Mouse (Mus musculus) stomach, postnatal 0 days (tissue): ENCODE data around the gene Gm10203. TPM values are rescaled to one million over a fixed set of nuclear protein-coding genes. Genes with fewer than 3 reads are reported as not detected.

Experiments
- ATAC-seq: fragments of 200-750 bp; cut with Nextera tagmentation; 2 replicates; pipeline ENCODE4 v1.8.0; 2017; ENCODE audit not compliant: low FRiP score, low TSS enrichment
- DNase-seq: peaks from one replicate; pipeline ENCODE4 v3.0.0-alpha.2; 2016; ENCODE audit warnings: low spot score
- H3K27ac ChIP-seq: fragments of 300-500 bp; sonication (generic); replicated peaks from 2 replicates; pipeline ENCODE4 v1.5.1; 2014; ENCODE audit warnings: mild to moderate bottlenecking, control low read depth
- H3K27me3 ChIP-seq: fragments of 300-500 bp; sonication (generic); 2 replicates; pipeline ENCODE4 v1.6.1; 2014; ENCODE audit warnings: low read length; ENCODE audit not compliant: control insufficient read depth, insufficient read depth
- H3K36me3 ChIP-seq: fragments of 300-500 bp; sonication (generic); 2 replicates; pipeline ENCODE4 v1.6.1; 2014; ENCODE audit warnings: low read length, mixed read lengths; ENCODE audit not compliant: control insufficient read depth, insufficient read depth
- H3K4me1 ChIP-seq: fragments of 300-500 bp; sonication (generic); replicated peaks from 2 replicates; pipeline ENCODE4 v1.6.1; 2014; ENCODE audit warnings: antibody characterized with exemption; ENCODE audit not compliant: control insufficient read depth, insufficient read depth
- H3K4me2 ChIP-seq: fragments of 300-500 bp; sonication (generic); replicated peaks from 2 replicates; pipeline ENCODE4 v1.6.1; 2014; ENCODE audit warnings: low read depth, mild to moderate bottlenecking, control low read depth, moderate library complexity
- H3K4me3 ChIP-seq: fragments of 300-500 bp; sonication (generic); 2 replicates; pipeline ENCODE4 v1.5.1; 2014; ENCODE audit warnings: low read depth, low read length, control low read depth
- H3K9ac ChIP-seq: fragments of 300-500 bp; sonication (generic); 2 replicates; pipeline ENCODE4 v1.6.1; 2014; ENCODE audit warnings: mild to moderate bottlenecking, low read length, control low read depth, mixed read lengths
- H3K9me3 ChIP-seq: fragments of 300-500 bp; sonication (generic); 2 replicates; pipeline ENCODE4 v1.6.1; 2016; ENCODE audit warnings: low read length; ENCODE audit not compliant: control insufficient read depth
- CTCF ChIP-seq: IDR thresholded peaks from 2 replicates; pipeline ENCODE4 v1.5.1; 2016; ENCODE audit warnings: antibody characterized with exemption, low read depth, mild to moderate bottlenecking, moderate library complexity
- EP300 ChIP-seq: optimal IDR thresholded peaks from 2 replicates; pipeline ENCODE3; 2016; ENCODE audit warnings: antibody characterized with exemption
- WGBS: fragments of 180-500 bp; shearing (Covaris S2); extraction: QIAGEN DNeasy Blood & Tissue Kit; methylation state at CpG from one replicate; pipeline ENCODE4 v1.1.7; 2014; 5-methylcytosine and 5-hydroxymethylcytosine counted together
- polyA plus RNA-seq: library from polyadenylated mRNA; unstranded; fragments of >200 nt; fragmentation: Nextera tagmentation; extraction: Ambion mirVana; gene quantifications from 2 replicates; pipeline ENCODE4 v1.2.1, GENCODE M21; 2015

Gm10203 gene
- polyA plus RNA-seq, 1 experiment from 2014 or later = not detected

GRCm38 (mm10) chr6:149097276-149097675 is 32.7 kb upstream of the Gm10203 start:
- H3K9ac ChIP-seq = no peak overlapping the region
- TF ChIP-seq CTCF = no peak
- no peak for TF ChIP-seq EP300
- H3K4me1 ChIP-seq = no peaks in the 10 kb centered on the region
- H3K27ac ChIP-seq = no peak overlapping the region
- 97% methylated on average over 1 of the region's 1 CpGs for WGBS
- H3K4me3 ChIP-seq = no peak overlapping the region
- H3K27me3 ChIP-seq = no peaks in the 10 kb centered on the region
- ATAC-seq (no peak), DNase-seq (no peak)
- no peaks in the 10 kb centered on the region for H3K36me3 ChIP-seq
- H3K4me2 ChIP-seq = no peak overlapping the region
- no peaks in the 10 kb centered on the region for H3K9me3 ChIP-seq

GRCm38 (mm10) chr6:149098993-149099392 is 31.0 kb upstream of the Gm10203 start:
- H3K27me3 ChIP-seq = no peaks in the 10 kb centered on the region
- DNase-seq (no peak), ATAC-seq (no peak)
- H3K9me3 ChIP-seq = no peaks in the 10 kb centered on the region
- no peak overlapping the region for H3K9ac ChIP-seq
- no peaks in the 10 kb centered on the region for H3K36me3 ChIP-seq
- H3K27ac ChIP-seq = no peak overlapping the region
- no peaks in the 10 kb centered on the region for H3K4me1 ChIP-seq
- H3K4me3 ChIP-seq = no peak overlapping the region
- no peak overlapping the region for H3K4me2 ChIP-seq
- no peak for TF ChIP-seq EP300
- TF ChIP-seq CTCF = no peak

GRCm38 (mm10) chr6:149100174-149101075 is 29.5 kb upstream of the Gm10203 start:
- Histone ChIP-seq H3K4me1 (no peaks in the 10 kb centered on the region), H3K9ac (peak overlapping the region; percentile 93), H3K27ac (peak overlapping the region; percentile 86), H3K27me3 (no peaks in the 10 kb centered on the region), H3K36me3 (no peaks in the 10 kb centered on the region), H3K4me3 (peak overlapping the region; percentile 77), H3K9me3 (no peaks in the 10 kb centered on the region), H3K4me2 (peak overlapping the region; percentile 89)
- TF ChIP-seq CTCF (no peak; the same call in 1 of the 2 replicates), EP300 (no peak)
- 2% methylated on average over 51 of the region's 52 CpGs for WGBS
- DNase-seq (peak; percentile 54), ATAC-seq (peak; percentile 62)

- Histone ChIP-seq H3K4me1 (no peaks in the 10 kb centered on the region), H3K4me3 (peak within 1 kb of the TSS; percentile 77), H3K27me3 (no peaks in the 10 kb centered on the region), H3K27ac (peak within 1 kb of the TSS; percentile 86), H3K4me2 (peak within 1 kb of the TSS; percentile 89), H3K36me3 (no peaks in the 10 kb centered on the region), H3K9me3 (no peaks in the 10 kb centered on the region), H3K9ac (peak within 1 kb of the TSS; percentile 93)
- peak; percentile 93 for ATAC-seq
- under 1% methylated on average over 115 of the region's 124 CpGs for WGBS
- TF ChIP-seq CTCF (no peak), EP300 (no peak)
- peak; percentile 82 for DNase-seq
Observed at GRCm38 (mm10) chr6:149101076-149101942, 28.7 kb upstream of the Gm10203 start, which contains the start of gene Dennd5b. Gene Dennd5b, minus strand, starts transcription at chr6:149101680.

GRCm38 (mm10) chr6:149101943-149102243 is 28.1 kb upstream of the Gm10203 start:
- ATAC-seq (no peak), DNase-seq (no peak)
- TF ChIP-seq EP300 = no peak
- no peak for TF ChIP-seq CTCF
- Histone ChIP-seq H3K27me3 (no peaks in the 10 kb centered on the region), H3K4me2 (peak overlapping the region; percentile 89), H3K4me3 (peak overlapping the region; percentile 77), H3K9ac (peak overlapping the region; percentile 93), H3K36me3 (no peaks in the 10 kb centered on the region), H3K4me1 (no peaks in the 10 kb centered on the region), H3K9me3 (no peaks in the 10 kb centered on the region), H3K27ac (peak overlapping the region; percentile 86)
- WGBS = 16% methylated on average over 7 of the region's 7 CpGs
